Mouse (Mus musculus) heart, postnatal 0 days (tissue): ENCODE results near the gene Prm1. TPM values are rescaled to one million over a fixed set of nuclear protein-coding genes. Genes with fewer than 3 reads are reported as not detected.

Experiments
- ATAC-seq: fragments of 200-750 bp; cut with Nextera tagmentation; 2 replicates; pipeline ENCODE4 v1.8.0; 2017; ENCODE audit warnings: low read depth, moderate number of reproducible peaks, moderate library complexity; ENCODE audit not compliant: insufficient read depth
- DNase-seq: peaks from one replicate; pipeline ENCODE4 v3.0.0-alpha.2; 2016; ENCODE audit warnings: low spot score
- H3K27ac ChIP-seq: fragments of 300-500 bp; sonication (generic); 2 replicates; pipeline ENCODE4 v1.5.1; 2014; ENCODE audit warnings: low read depth, mild to moderate bottlenecking
- H3K27me3 ChIP-seq: fragments of 300-500 bp; sonication (generic); 2 replicates; pipeline ENCODE4 v1.6.1; 2014; ENCODE audit warnings: low read length, mixed read lengths; ENCODE audit not compliant: control insufficient read depth, insufficient read depth
- H3K36me3 ChIP-seq: fragments of 300-500 bp; sonication (generic); replicated peaks from 2 replicates; pipeline ENCODE4 v1.6.1; 2014; ENCODE audit warnings: low read length, mixed read lengths; ENCODE audit not compliant: control insufficient read depth, insufficient read depth
- H3K4me1 ChIP-seq: fragments of 300-500 bp; sonication (generic); 2 replicates; pipeline ENCODE4 v1.6.1; 2014; ENCODE audit warnings: antibody characterized with exemption; ENCODE audit not compliant: control insufficient read depth, insufficient read depth
- H3K4me2 ChIP-seq: fragments of 300-500 bp; sonication (generic); 2 replicates; pipeline ENCODE4 v1.6.1; 2014; ENCODE audit warnings: low read depth, mild to moderate bottlenecking, low read length, moderate library complexity
- H3K4me3 ChIP-seq: fragments of 300-500 bp; sonication (generic); 2 replicates; pipeline ENCODE4 v1.5.1; 2014; ENCODE audit warnings: low read depth, low read length
- H3K9ac ChIP-seq: fragments of 300-500 bp; sonication (generic); replicated peaks from 2 replicates; pipeline ENCODE4 v1.6.1; 2014; ENCODE audit warnings: low read depth, low read length, mixed read lengths
- H3K9me3 ChIP-seq: fragments of 300-500 bp; sonication (generic); replicated peaks from 2 replicates; pipeline ENCODE4 v1.6.1; 2016; ENCODE audit warnings: low read length; ENCODE audit not compliant: control insufficient read depth
- CTCF ChIP-seq: IDR thresholded peaks from 2 replicates; pipeline ENCODE4 v1.5.1; 2016; ENCODE audit warnings: antibody characterized with exemption, control low read depth, low read depth
- EP300 ChIP-seq: IDR thresholded peaks from 2 replicates; pipeline ENCODE4 v1.6.1; 2016; ENCODE audit warnings: antibody characterized with exemption, low read depth
- WGBS: fragments of 180-500 bp; shearing (Covaris S2); extraction: QIAGEN DNeasy Blood & Tissue Kit; methylation state at CpG from one replicate; pipeline ENCODE4 v1.1.7; 2014; 5-methylcytosine and 5-hydroxymethylcytosine counted together
- polyA plus RNA-seq: library from polyadenylated mRNA; unstranded; fragments of >200 nt; fragmentation: Nextera tagmentation; extraction: Ambion mirVana; gene quantifications from 2 replicates; pipeline ENCODE4 v1.2.1, GENCODE M21; 2015
- total RNA-seq: library from RNA; depleted of rRNA; stranded (reverse); fragments of >200 nt; gene quantifications from 2 replicates; pipeline ENCODE4 v1.2.3, GENCODE M21; 2014; ENCODE audit warnings: low replicate concordance

Prm1 gene
- total and polyA plus RNA-seq, 2 experiments from 2014 or later, result not detected

GRCm38 (mm10) chr16:10787548-10788058, 18.0 kb downstream of the Prm1 start:
- Histone ChIP-seq H3K27ac (no peak overlapping the region), H3K27me3 (no peaks in the 10 kb centered on the region), H3K9me3 (no peaks in the 10 kb centered on the region), H3K36me3 (no peaks in the 10 kb centered on the region), H3K4me1 (peaks cover 20% of the 10 kb centered on the region), H3K9ac (no peak overlapping the region), H3K4me3 (no peak overlapping the region), H3K4me2 (no peak overlapping the region)
- DNase-seq, result no peak
- TF ChIP-seq CTCF (no peak), EP300 (no peak)
- no peak for ATAC-seq
- WGBS, result 60% methylated on average over 7 of the region's 7 CpGs

GRCm38 (mm10) chr16:10786782-10787547, 18.7 kb downstream of the Prm1 start:
- Histone ChIP-seq H3K36me3 (no peaks in the 10 kb centered on the region), H3K4me2 (no peak overlapping the region), H3K9me3 (no peaks in the 10 kb centered on the region), H3K4me3 (no peak overlapping the region), H3K27ac (peak overlapping the region; percentile 94), H3K9ac (no peak overlapping the region), H3K4me1 (peaks cover 27% of the 10 kb centered on the region), H3K27me3 (no peaks in the 10 kb centered on the region)
- 40% methylated on average over 4 of the region's 4 CpGs for WGBS
- ATAC-seq (0 out of 2 replicates have a peak, but pooled peaks have one; percentile 6), DNase-seq (peak; percentile 60)
- TF ChIP-seq CTCF (no peak), EP300 (no peak)

GRCm38 (mm10) chr16:10786288-10786687, 19.4 kb downstream of the Prm1 start:
- no peak for TF ChIP-seq EP300
- TF ChIP-seq CTCF, result peak; percentile 84
- Histone ChIP-seq H3K4me2 (peak overlapping the region; percentile 93), H3K27me3 (no peaks in the 10 kb centered on the region), H3K4me1 (peaks cover 28% of the 10 kb centered on the region), H3K4me3 (peak overlapping the region; percentile 79), H3K27ac (peak overlapping the region; percentile 94), H3K9ac (peak overlapping the region; percentile 73), H3K36me3 (no peaks in the 10 kb centered on the region), H3K9me3 (no peaks in the 10 kb centered on the region)
- ATAC-seq (peak; percentile 46), DNase-seq (peak; percentile 92)
- WGBS, result 1% methylated on average over 9 of the region's 9 CpGs

- under 1% methylated on average over 59 of the region's 59 CpGs for WGBS
- no peak for TF ChIP-seq CTCF
- TF ChIP-seq EP300, result no peak; the same call in none of the 2 replicates
- peak; percentile 78 for ATAC-seq
- Histone ChIP-seq H3K4me2 (peak within 1 kb of the TSS; percentile 93), H3K4me1 (peaks cover 28% of the 10 kb centered on the region), H3K36me3 (no peaks in the 10 kb centered on the region), H3K4me3 (peak within 1 kb of the TSS; percentile 79), H3K9me3 (no peaks in the 10 kb centered on the region), H3K27me3 (no peaks in the 10 kb centered on the region), H3K9ac (peak within 1 kb of the TSS; percentile 73), H3K27ac (peak within 1 kb of the TSS; percentile 94)
- DNase-seq, result peak; percentile 93
Measured at GRCm38 (mm10) chr16:10785371-10786231, 20.0 kb downstream of the Prm1 start, which contains the start of gene Socs1. Gene Socs1, minus strand, starts transcription at chr16:10785536.

- Histone ChIP-seq H3K36me3 (no peaks in the 10 kb centered on the region), H3K4me3 (peak overlapping the region; percentile 79), H3K9ac (peak overlapping the region; percentile 73), H3K9me3 (no peaks in the 10 kb centered on the region), H3K27ac (peak overlapping the region; percentile 94), H3K4me1 (peaks cover 28% of the 10 kb centered on the region), H3K4me2 (peak overlapping the region; percentile 93), H3K27me3 (no peaks in the 10 kb centered on the region)
- WGBS, result under 1% methylated on average over 25 of the region's 55 CpGs
- ATAC-seq (peak; percentile 77), DNase-seq (peak; percentile 79)
- TF ChIP-seq CTCF, result peak; percentile 89
- TF ChIP-seq EP300, result no peak; the same call in 1 of the 2 replicates
Measured at GRCm38 (mm10) chr16:10784793-10785370, 20.8 kb downstream of the Prm1 start.
